Mouse (Mus musculus): ENCODE results near the gene Defb36. TPM values are rescaled to one million over a fixed set of nuclear protein-coding genes. Genes with fewer than 3 reads are reported as not detected.

Gene Defb36
- polyA plus RNA-seq, 1 experiment from 2014 or later, result not detected

GRCm38 (mm10) chr2:152652901-152653620 lies 48.9 kb downstream of the Defb36 start:
- peaks cover 8% of the 10 kb centered on the region; the same call in 1 of the 2 replicates for H3K4me1 ChIP-seq
- no peak overlapping the region for H3K9ac ChIP-seq
- H3K4me3 ChIP-seq, result no peak overlapping the region
- no peaks in the 10 kb centered on the region for H3K9me3 ChIP-seq
- WGBS, result 75% methylated on average over 10 of the region's 10 CpGs
- no peaks in the 10 kb centered on the region for H3K36me3 ChIP-seq
- H3K27ac ChIP-seq, result no peak overlapping the region
- ATAC-seq (ENCODE audit: low FRiP score, low read depth), result no peak
- no peaks in the 10 kb centered on the region for H3K27me3 ChIP-seq (replicated peaks)
- no peak overlapping the region for H3K4me2 ChIP-seq (replicated peaks)

DNA sequence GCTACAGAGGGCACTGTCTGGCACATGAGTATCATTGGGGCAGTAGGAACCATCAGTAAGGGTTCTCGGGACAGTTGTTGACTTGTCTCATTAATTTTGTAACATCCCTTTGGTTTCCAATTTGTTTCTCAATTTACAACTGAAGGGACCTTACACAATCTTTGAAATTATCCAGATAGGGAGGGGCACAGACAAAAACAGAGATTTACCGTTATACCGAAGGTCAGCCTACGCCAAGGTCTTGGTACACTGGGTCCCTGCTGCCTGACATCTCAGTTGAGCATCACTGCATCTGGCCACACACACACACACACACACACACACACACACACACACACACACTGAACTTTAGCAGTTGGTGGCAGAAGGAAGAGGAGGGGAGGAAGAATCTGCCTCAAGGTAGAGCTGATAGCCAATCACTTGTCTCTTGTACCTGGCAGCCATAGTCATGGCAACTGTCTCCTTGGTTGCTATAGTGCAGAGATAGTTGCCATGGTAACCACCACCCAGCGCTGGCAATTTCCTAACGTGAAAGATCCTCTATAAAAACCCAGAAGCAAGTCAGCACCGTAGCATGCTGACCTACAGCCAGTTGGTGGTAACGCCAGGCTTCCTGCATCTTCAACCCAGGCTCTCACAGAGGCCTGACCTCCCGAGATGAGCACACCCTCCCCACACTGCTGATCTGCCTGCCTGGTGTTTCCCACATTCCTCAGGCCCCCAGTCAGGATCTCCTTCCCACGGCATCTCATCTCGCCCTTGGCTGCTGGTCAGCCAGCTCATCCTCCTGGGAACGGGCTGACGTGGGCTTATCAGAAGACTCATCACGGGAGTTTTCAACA lies 50.0 kb downstream of the Defb36 start:
- WGBS, result 54% methylated on average over 14 of the region's 14 CpGs
- peak; percentile 85 for ATAC-seq (ENCODE audit: low FRiP score, low read depth)
- no peak overlapping the region for H3K4me3 ChIP-seq
- H3K4me2 ChIP-seq (replicated peaks), result peak overlapping the region; percentile 30
- no peak overlapping the region for H3K9ac ChIP-seq
- H3K9me3 ChIP-seq, result no peaks in the 10 kb centered on the region
- peaks cover 8% of the 10 kb centered on the region; the same call in 1 of the 2 replicates for H3K4me1 ChIP-seq
- peak overlapping the region; percentile 57 for H3K27ac ChIP-seq
- no peaks in the 10 kb centered on the region for H3K36me3 ChIP-seq
- H3K27me3 ChIP-seq (replicated peaks), result no peaks in the 10 kb centered on the region

DNA sequence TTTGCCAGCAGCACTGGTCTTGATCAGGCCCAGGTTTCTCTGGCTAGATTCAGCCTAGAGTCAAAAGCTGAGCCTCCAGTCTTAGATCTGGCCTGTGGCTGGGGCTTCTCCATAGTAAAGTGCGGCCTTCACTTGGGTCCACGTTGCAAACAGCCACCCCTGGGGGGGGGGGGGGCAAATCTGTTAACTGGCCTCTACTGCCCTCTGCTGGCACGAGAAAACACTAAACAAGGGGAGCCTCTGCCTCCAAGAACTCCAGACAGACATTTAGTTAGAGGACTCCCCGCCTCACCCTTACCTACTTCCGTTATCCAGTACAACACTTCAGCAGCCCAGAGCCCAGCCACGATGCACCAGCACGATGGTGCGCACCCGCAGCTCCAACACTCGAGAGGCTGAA lies 53.3 kb downstream of the Defb36 start:
- Histone ChIP-seq H3K4me2 (replicated peaks) (no peak overlapping the region), H3K27me3 (replicated peaks) (no peaks in the 10 kb centered on the region), H3K4me1 (peaks cover 8% of the 10 kb centered on the region; the same call in 1 of the 2 replicates), H3K9ac (no peak overlapping the region), H3K36me3 (no peaks in the 10 kb centered on the region), H3K27ac (no peak overlapping the region), H3K4me3 (no peak overlapping the region), H3K9me3 (no peaks in the 10 kb centered on the region)
- 65% methylated on average over 10 of the region's 10 CpGs for WGBS
- ATAC-seq (ENCODE audit: low FRiP score, low read depth), result no peak

- ATAC-seq (ENCODE audit: low FRiP score, low read depth), result no peak
- 84% methylated on average over 6 of the region's 6 CpGs for WGBS
- Histone ChIP-seq H3K27ac (no peak overlapping the region), H3K9me3 (no peaks in the 10 kb centered on the region), H3K36me3 (no peaks in the 10 kb centered on the region), H3K4me3 (no peak overlapping the region), H3K4me2 (replicated peaks) (no peak overlapping the region), H3K9ac (no peak overlapping the region), H3K4me1 (no peaks in the 10 kb centered on the region), H3K27me3 (replicated peaks) (no peaks in the 10 kb centered on the region)
Observed at GRCm38 (mm10) chr2:152661163-152661562, 57.0 kb downstream of the Defb36 start.

Other genes starting within 250 kb of the Defb36 start
- 14.7 and 16.5 TPM in 2 replicates for gene Nrsn2, start 227.7 kb upstream of the Defb36 start, polyA plus RNA-seq (2016; fragmentation: Nextera tagmentation; extraction: Ambion mirVana)
- 18.5 and 18.9 TPM in 2 replicates for gene Sox12, start 206.3 kb upstream of the Defb36 start, polyA plus RNA-seq (2016; fragmentation: Nextera tagmentation; extraction: Ambion mirVana)
- gene Zcchc3, start 189.3 kb upstream of the Defb36 start, polyA plus RNA-seq (2016; fragmentation: Nextera tagmentation; extraction: Ambion mirVana), result 47.9 and 49.8 TPM in 2 replicates
- 0.53 and 0.61 TPM in 2 replicates for gene 6820408C15Rik, start 188.7 kb upstream of the Defb36 start, polyA plus RNA-seq (2016; fragmentation: Nextera tagmentation; extraction: Ambion mirVana)
- gene Defb23, start 139.7 kb upstream of the Defb36 start, polyA plus RNA-seq (2016; fragmentation: Nextera tagmentation; extraction: Ambion mirVana), result not detected in 2 replicates
- gene Defb20, start 127.3 kb upstream of the Defb36 start, polyA plus RNA-seq (2016; fragmentation: Nextera tagmentation; extraction: Ambion mirVana), result not detected in 2 replicates
- gene Defb22, start 114.2 kb upstream of the Defb36 start, polyA plus RNA-seq (2016; fragmentation: Nextera tagmentation; extraction: Ambion mirVana), result not detected in 2 replicates
- not detected in 2 replicates for gene Defb26, start 92.6 kb upstream of the Defb36 start, polyA plus RNA-seq (2016; fragmentation: Nextera tagmentation; extraction: Ambion mirVana)
- not detected in 2 replicates for gene Defb28, start 86.1 kb upstream of the Defb36 start, polyA plus RNA-seq (2016; fragmentation: Nextera tagmentation; extraction: Ambion mirVana)
- gene Defb29, start 64.2 kb upstream of the Defb36 start, polyA plus RNA-seq (2016; fragmentation: Nextera tagmentation; extraction: Ambion mirVana), result not detected in 2 replicates
- gene Gm17416, start 35.0 kb upstream of the Defb36 start, polyA plus RNA-seq (2016; fragmentation: Nextera tagmentation; extraction: Ambion mirVana), result not detected in 2 replicates
- gene Defb21, start 31.6 kb upstream of the Defb36 start, polyA plus RNA-seq (2016; fragmentation: Nextera tagmentation; extraction: Ambion mirVana), result not detected in 2 replicates
- gene Defb19, start 24.0 kb upstream of the Defb36 start, polyA plus RNA-seq (2016; fragmentation: Nextera tagmentation; extraction: Ambion mirVana), result not detected in 2 replicates
- gene Defb45, start 4.9 kb upstream of the Defb36 start, polyA plus RNA-seq (2016; fragmentation: Nextera tagmentation; extraction: Ambion mirVana), result not detected in 2 replicates
- not detected in 2 replicates for gene Defb25, start 18.7 kb downstream of the Defb36 start, polyA plus RNA-seq (2016; fragmentation: Nextera tagmentation; extraction: Ambion mirVana)
- gene Rem1, start 22.6 kb downstream of the Defb36 start, polyA plus RNA-seq (2016; fragmentation: Nextera tagmentation; extraction: Ambion mirVana), result 0.23 and 0.30 TPM in 2 replicates
- 141 and 145 TPM in 2 replicates for gene H13, start 65.1 kb downstream of the Defb36 start, polyA plus RNA-seq (2016; fragmentation: Nextera tagmentation; extraction: Ambion mirVana)
- gene Mcts2, start 82.7 kb downstream of the Defb36 start, polyA plus RNA-seq (2016; fragmentation: Nextera tagmentation; extraction: Ambion mirVana), result 42.8 and 47.7 TPM in 2 replicates
- gene Id1, start 131.9 kb downstream of the Defb36 start, polyA plus RNA-seq (2016; fragmentation: Nextera tagmentation; extraction: Ambion mirVana), result 103 and 107 TPM in 2 replicates
- 3.7 and 4.4 TPM in 2 replicates for gene Cox4i2, start 149.8 kb downstream of the Defb36 start, polyA plus RNA-seq (2016; fragmentation: Nextera tagmentation; extraction: Ambion mirVana)
- gene Bcl2l1, start 227.4 kb downstream of the Defb36 start, polyA plus RNA-seq (2016; fragmentation: Nextera tagmentation; extraction: Ambion mirVana), result 149 and 153 TPM in 2 replicates
- 78.1 and 80.9 TPM in 2 replicates for gene Tpx2, start 243.6 kb downstream of the Defb36 start, polyA plus RNA-seq (2016; fragmentation: Nextera tagmentation; extraction: Ambion mirVana)

All from neural tube, embryonic 12.5 days (tissue).